Mouse (Mus musculus): ENCODE measurements around the gene Rassf3.

DNA sequence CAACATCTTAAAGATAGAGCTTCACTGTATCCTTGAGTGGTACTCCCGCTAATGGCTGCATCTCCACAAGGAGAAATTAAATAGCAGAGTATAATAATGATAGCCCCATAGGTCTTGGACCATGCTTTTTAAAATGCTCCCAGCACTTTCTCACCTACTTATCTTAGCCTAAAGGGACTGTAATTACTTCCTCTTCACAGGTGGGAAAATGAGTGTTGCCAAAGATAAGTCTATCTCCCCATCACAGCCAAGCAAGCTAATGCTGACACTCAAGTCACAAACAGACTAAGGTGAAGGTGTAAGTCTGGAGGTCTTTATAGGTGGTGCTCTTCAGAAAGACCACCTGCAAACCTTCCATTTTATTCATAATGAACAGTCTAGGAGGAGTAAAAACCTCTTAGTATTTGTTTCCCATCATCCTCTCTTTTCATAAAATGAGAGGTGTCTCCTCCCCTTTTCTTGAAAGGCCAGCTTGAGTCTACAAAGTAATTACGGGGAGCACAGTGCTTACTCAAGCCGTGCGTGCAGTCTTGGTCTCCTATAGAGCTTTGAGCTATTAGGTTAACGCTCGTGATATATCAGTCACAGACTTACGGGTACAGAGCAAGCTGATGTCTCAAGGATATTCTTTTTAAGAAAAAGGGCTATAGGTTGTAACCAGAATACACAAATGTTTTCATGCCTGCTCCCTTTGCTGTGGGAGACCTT is 16.6 kb upstream of the Rassf3 start:
- TF ChIP-seq POLR2A (IDR thresholded peaks at IDR 0.05; ENCODE audit: control insufficient read depth, low read depth, low read length) (no peak), CTCF (IDR thresholded peaks at IDR 0.05; ENCODE audit: control insufficient read depth, insufficient read depth, insufficient replicate concordance, low read depth, low read length) (no peak)
